Mouse (Mus musculus) G1E-ER4 (cell line): ENCODE results near the gene Gnl3. TPM values are rescaled to one million over a fixed set of nuclear protein-coding genes. Genes with fewer than 3 reads are reported as not detected.

Experiments used
- GATA1 ChIP-seq: IDR thresholded peaks from one replicate; pipeline ENCODE4 v1.8.0; 2012; ENCODE audit warnings: low read length, inconsistent platforms
- polyA plus RNA-seq: library from polyadenylated mRNA; stranded (reverse); fragments of >175 nt; gene quantifications from 2 replicates; pipeline ENCODE4 v1.2.3, GENCODE M21; 2012

Gene Gnl3
- 18.9 and 25.4 TPM in 2 replicates for polyA plus RNA-seq

GRCm38 (mm10) chr14:31018860-31019291 lies at the start of gene Gnl3, which contains the start of gene Pbrm1:
TSS of gene Gnl3 (minus strand) at chr14:31019152.
TSS of gene Pbrm1 (plus strand) at chr14:31019138.
- no peak for TF ChIP-seq GATA1

DNA sequence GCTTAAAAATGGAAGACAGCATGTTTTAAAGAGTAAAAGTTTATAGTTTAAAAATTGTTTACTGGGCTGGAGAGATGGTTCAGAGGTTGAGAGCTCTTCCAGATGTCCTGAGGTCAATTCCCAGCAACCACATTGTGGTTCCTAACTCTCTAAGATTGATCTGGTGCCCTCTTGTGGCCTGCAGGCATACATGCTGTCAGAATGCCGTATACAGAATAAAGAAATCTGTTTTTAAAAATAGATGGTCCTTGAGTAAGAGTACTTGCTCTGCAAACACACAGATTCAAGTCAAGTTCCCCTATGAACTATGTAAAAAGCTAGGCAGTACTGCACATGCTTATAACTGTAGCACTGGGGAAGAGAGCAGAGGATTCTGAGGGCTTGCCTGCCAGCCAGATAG lies 43.3 kb upstream of the Gnl3 start:
- no peak for TF ChIP-seq GATA1

DNA sequence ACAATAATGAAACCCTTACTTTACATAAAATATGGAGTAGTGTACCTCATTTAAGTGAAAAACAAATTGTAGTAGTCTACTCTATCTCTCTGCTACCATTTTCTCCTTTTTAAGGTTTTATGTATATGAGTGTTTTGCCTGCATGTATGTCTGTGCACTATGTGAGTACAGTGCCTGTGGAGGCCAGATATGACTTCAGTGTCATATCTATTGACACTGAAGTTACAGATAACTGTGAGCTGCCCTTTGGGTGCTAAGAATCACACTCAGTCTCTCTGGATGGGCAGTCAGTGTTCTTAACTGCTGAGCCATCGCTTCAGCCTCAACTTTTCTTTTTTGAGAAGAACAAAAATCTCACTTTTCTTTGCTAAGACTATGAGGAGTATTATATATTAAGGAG lies 26.9 kb upstream of the Gnl3 start:
- no peak for TF ChIP-seq GATA1

DNA sequence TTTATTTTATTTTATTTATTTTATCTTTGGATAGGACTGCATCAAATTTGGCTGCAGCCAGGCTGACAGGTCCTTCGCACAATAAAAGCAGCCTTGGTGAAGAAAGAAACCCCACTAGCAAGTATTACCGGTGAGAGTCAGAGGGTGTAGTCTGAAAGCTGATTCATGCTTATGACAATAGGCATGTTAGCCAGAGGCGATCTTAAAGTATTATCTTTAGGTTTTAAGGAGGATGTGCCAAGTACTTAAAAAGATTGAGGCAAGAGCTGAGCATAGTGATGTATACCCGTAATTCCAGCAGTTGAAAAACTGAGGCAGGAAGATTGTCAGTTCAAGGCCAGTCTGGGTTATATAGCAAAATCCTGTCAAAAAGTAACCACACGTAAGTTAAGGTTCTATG lies 26.3 kb upstream of the Gnl3 start:
- TF ChIP-seq GATA1, result no peak

DNA sequence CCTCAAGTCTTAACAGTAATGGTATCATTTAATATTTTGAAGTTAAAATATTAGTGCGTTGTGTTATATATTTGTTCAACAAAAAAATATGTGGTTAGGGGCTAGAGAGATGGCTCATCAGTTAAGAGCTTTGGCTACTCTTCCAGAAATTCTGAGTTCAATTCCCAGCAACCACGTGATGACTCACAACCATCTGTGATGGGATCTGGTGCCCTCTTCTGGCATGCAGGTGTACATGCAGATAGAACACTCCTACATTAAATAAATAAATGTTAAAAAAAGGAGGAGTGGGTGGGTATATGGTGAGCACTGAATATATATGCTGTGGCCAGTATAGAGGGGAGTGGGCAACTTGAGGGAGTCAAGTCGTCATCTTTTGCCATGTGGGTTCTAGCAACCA lies 6.8 kb upstream of the Gnl3 start:
- no peak for TF ChIP-seq GATA1

DNA sequence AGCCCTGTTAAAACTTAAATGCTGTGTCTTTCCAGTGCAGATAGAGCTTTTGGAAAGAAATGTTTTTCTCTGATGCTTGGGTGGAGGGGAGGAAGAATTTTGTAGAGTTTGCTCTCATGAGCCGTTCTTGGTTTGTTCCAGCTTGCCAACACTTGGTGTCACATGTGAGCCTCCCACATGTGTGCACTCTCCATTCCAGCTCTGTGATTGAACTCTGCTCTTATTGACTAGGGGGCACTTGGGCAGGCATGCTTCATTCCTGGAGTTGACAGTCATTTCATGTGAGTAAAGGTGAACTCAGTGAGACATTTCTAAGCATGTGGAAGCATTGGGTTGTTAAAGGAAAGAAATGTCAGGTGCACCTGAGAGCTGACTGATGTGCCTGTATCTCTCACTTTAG lies 3.6 kb upstream of the Gnl3 start:
- TF ChIP-seq GATA1, result no peak

DNA sequence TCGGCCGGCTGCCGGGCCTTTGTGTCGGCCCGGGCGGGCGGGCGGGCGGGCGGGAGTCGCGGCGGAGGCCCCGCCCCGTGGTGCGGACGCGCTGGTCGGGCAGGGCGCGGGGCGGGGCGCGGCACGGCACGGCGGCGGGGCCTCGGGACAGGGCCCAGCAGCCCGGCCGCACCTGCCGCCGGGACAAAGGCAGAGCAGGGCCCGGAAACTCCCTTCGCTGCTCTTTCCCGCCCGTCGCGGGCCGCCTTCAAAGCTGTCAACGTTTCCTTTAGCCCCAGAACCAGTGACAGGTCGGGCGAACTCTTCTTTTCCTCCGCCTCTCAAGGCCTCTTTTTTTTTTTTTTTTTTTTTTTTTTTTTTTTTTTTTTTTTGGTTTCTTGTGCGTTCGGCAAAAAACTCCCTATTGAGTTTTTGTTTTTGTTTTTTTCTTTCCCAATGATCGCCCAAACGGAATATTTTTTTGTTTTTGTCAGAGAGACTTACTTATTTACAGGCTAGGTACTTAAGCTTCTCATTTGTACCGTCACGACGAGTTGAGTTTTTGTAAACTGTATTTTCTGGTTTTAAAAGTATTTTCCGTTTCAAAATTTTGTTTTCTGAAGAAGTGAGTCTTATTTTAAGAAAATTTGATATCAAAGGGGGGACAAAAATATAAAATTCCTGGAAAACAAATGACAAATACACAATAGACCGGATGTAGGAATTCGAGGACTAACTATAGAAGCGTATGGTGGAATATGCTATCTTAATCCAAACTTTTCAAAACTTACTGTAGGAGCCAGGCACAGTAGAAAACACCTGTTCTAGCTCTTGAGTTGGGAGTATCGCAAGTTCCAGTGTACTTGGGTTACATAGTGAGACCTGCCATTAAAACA lies 616 bp upstream of the Gnl3 start:
- no peak for TF ChIP-seq GATA1

GRCm38 (mm10) chr14:31017854-31018253 lies 1.1 kb downstream of the Gnl3 start:
- no peak for TF ChIP-seq GATA1

GRCm38 (mm10) chr14:31016063-31016462 lies 2.9 kb downstream of the Gnl3 start:
- TF ChIP-seq GATA1, result peak; percentile 69

DNA sequence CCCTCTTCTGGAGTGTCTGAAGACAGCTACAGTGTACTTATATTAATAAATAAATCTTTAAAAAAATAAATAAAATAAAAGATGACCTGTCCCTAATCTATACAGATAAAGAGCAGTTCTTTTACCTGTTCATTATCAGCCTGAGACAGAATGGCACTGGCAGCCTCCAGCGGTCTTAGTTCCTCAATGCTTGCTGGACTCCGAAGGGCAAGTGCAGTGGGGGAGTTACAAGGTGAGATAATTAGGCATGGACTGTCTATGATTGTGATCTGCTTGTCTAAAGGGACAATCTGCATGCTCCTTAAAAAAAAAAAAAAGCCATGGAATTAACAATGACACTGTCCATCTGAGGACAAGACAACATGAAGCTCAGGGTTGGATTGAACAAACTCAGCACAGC lies 5.0 kb downstream of the Gnl3 start:
- no peak for TF ChIP-seq GATA1

DNA sequence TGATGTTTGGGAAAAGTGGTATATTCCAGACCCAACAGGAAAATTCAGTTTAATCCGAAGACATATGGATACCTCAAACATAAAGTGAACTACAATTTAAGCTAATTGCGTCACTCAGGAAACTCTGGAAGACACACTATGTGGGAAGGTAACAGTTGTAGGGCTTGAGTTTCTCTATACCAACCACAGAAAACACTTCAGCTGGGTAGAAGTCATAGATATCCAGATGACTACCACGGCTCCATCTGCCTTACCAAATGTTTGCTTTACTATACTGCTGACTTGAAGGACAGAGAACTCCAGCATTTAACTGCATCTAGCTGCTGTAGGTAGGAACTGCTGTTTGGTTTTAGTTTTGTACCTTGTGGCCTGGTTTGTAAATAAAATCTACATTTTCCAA lies 7.4 kb downstream of the Gnl3 start:
- no peak for TF ChIP-seq GATA1

DNA sequence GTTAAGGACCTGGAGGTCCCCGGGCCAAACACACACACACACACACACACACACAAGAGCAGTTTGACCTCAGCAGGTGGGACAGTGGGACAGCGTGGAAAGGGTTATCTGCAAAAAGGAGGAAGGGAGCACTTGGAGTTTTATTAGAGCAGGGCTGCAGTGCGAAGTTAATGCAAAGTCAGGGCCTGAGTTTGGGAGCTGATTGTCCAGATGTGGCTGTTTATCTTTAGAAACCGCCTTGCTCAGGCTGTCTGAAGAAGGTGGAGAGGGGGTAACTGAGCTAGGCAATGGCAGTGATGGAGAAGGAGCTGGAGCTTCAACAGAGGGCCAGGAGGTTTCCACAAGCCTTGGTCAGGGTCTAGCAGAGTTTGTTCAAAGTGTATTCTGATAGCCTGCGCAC lies 12.2 kb downstream of the Gnl3 start:
- peak; percentile 38 for TF ChIP-seq GATA1

DNA sequence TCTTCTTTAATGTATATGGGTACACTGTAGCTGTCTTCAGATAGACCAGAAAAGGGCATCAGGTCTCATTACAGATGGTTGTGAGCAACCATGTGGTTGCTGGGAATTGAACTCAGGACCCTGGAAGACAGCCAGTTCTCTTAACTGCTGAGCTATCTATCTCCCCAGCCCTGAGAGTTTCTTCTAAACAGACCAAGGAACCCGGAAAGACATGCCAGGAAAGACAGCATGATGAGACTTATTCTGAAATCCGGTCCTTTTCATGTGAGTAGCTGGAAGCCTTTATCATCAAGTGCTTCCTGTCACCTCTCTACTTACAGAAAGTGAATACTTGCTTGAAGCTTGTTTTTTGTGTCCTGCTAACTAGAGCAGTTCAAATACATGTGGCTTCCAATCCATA lies 14.4 kb downstream of the Gnl3 start:
- no peak for TF ChIP-seq GATA1

DNA sequence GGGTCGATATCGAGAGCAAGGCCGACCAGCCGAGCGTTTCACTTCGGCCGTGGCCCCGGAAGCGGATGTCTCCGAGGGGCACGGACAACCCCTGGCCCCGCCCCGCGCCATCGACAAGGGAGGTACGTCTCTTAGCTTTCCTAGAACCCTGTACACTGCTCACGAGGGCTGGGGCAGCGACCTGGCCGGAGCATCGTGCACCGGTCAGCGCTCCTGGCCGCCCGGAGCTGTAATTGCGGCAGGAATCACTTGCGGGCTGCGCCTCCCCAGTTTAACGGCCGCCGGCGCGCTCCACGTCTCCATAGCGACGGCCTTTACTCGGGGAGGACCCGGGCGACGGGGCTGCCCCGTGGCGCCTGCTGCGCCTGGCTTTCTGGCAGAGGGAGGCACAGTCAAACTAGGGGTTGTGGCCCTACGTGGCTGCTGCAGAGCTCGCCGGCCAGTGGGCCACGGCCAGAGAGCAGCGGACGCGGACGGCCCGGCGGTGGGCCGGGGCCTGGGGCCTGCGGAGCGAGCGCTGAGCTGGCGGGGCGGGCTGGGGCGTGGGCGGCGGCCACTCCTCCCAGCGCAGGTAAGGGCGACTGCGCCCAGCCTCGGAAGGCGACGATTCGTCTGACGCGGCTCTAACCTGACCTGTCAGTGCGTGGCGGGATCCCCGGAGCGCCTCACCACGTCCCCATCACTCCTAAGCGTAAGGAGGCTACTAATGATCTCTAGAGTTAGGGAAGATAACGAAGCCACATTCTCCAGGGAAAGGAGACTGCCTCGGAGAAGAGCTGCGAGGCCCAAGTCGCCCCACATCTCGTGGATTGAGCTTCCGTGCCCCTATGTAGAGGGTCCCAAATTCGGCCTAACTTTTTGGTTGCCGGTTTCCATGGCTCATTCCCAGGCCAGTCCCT lies 17.4 kb downstream of the Gnl3 start, which contains the start of the genes Glt8d1 and Spcs1:
Gene Glt8d1 (plus strand): TSS at position 94 of the 899 bp plus-strand sequence.
Gene Spcs1 (minus strand): TSS at position 366 of the 899 bp plus-strand sequence.
- no peak for TF ChIP-seq GATA1

GRCm38 (mm10) chr14:31000816-31001306 lies 18.1 kb downstream of the Gnl3 start:
- no peak for TF ChIP-seq GATA1

DNA sequence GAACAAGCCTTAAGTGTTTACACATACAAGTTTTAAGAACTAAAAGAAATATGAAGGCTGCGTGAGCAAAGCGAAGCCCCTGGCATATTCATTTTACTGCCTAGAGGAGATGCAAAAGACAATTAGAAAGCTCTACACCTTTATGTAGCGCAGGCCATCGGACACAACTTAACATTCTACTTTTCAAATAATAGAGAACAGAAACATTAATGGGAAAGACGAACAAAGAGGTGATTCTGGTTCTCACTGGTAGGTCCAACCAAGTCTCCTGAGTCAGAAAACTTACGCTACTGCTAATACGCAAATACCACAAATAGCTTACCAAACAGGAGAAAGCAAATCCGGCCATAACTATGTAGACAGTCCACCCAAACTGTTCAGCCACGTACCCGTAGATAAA lies 18.6 kb downstream of the Gnl3 start:
- TF ChIP-seq GATA1, result no peak
